Mouse (Mus musculus) limb, embryonic 14.5 days (tissue): ENCODE data around the gene Nxn. TPM values are rescaled to one million over a fixed set of nuclear protein-coding genes. Genes with fewer than 3 reads are reported as not detected.

Source experiments
- ATAC-seq: fragments of 200-750 bp; cut with Nextera tagmentation; 2 replicates; pipeline ENCODE4 v1.8.0; 2017; ENCODE audit warnings: low read depth, moderate number of reproducible peaks, moderate TSS enrichment; ENCODE audit not compliant: low FRiP score
- DNase-seq: peaks from one replicate; pipeline ENCODE4 v3.0.0-alpha.2; 2015; ENCODE audit warnings: low spot score
- H3K27ac ChIP-seq: fragments of 300-500 bp; sonication (generic); replicated peaks from 2 replicates; pipeline ENCODE4 v1.5.1; 2014; ENCODE audit warnings: low read depth, mild to moderate bottlenecking, low read length, moderate library complexity, mixed read lengths
- H3K27me3 ChIP-seq: fragments of 300-500 bp; sonication (generic); 2 replicates; pipeline ENCODE4 v1.6.1; 2014; ENCODE audit warnings: low read length, mixed read lengths; ENCODE audit not compliant: control insufficient read depth, insufficient read depth
- H3K36me3 ChIP-seq: fragments of 300-500 bp; sonication (generic); 2 replicates; pipeline ENCODE4 v1.6.1; 2014; ENCODE audit warnings: mild to moderate bottlenecking, low read length, moderate library complexity, mixed read lengths; ENCODE audit not compliant: control insufficient read depth, insufficient read depth
- H3K4me1 ChIP-seq: fragments of 300-500 bp; sonication (generic); 2 replicates; pipeline ENCODE4 v1.6.1; 2014; ENCODE audit warnings: antibody characterized with exemption, low read length, mixed read lengths; ENCODE audit not compliant: control insufficient read depth, insufficient read depth
- H3K4me2 ChIP-seq: fragments of 300-500 bp; sonication (generic); replicated peaks from 2 replicates; pipeline ENCODE4 v1.6.1; 2014; ENCODE audit warnings: low read depth, mild to moderate bottlenecking, low read length, moderate library complexity; ENCODE audit not compliant: severe bottlenecking
- H3K4me3 ChIP-seq: fragments of 300-500 bp; sonication (generic); replicated peaks from 2 replicates; pipeline ENCODE4 v1.5.1; 2014; ENCODE audit warnings: low read length
- H3K9ac ChIP-seq: fragments of 300-500 bp; sonication (generic); 2 replicates; pipeline ENCODE4 v1.6.1; 2014; ENCODE audit warnings: mild to moderate bottlenecking, low read depth, low read length, moderate library complexity; ENCODE audit not compliant: severe bottlenecking
- H3K9me3 ChIP-seq: fragments of 300-500 bp; sonication (generic); 2 replicates; pipeline ENCODE4 v1.6.1; 2016; ENCODE audit warnings: low read length; ENCODE audit not compliant: control insufficient read depth
- POLR2A ChIP-seq: fragments of 200-500 bp; IDR thresholded peaks from 2 replicates; pipeline ENCODE4 v1.8.0; 2012; ENCODE audit warnings: inconsistent platforms, mild to moderate bottlenecking, moderate library complexity, borderline replicate concordance; ENCODE audit not compliant: insufficient read depth, insufficient read length; ENCODE audit errors: extremely low read depth
- WGBS: fragments of 180-500 bp; shearing (Covaris S2); extraction: QIAGEN DNeasy Blood & Tissue Kit; methylation state at CpG from one replicate; pipeline ENCODE4 v1.1.7; 2014; 5-methylcytosine and 5-hydroxymethylcytosine counted together
- polyA plus RNA-seq, 2 experiments: library from polyadenylated mRNA; depleted of rRNA in 1 of 2; stranded (reverse) in 1 of 2; unstranded in 1 of 2; fragments of >200 nt; fragmentation: Nextera tagmentation in 1 of 2; extraction: Ambion mirVana in 1 of 2; gene quantifications; 2 replicates each; pipeline versions ENCODE4 v1.2.1 to v1.2.3; 2012 to 2014

The Nxn gene
- polyA plus RNA-seq, 2 experiments, result 69.9 to 78.1 TPM

DNA sequence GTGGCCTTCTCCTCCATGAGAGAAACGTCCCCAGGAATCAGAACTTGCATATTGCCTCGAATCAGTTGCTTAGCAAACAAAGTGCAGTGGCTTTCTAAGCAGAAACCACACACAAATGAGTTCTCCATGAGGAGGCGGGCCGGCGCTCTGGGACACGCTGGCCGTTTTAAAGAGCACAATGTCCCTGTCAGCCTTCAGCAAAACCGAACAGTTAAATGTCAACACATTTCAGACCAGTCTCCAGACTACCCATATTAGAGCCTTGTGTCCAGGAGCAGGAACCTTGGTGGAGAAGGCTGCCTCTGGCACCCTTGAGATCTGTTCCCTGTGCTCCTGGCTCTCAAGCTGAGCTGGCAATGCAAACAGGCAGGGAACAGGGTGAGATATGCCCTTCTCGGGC lies 101.7 kb downstream of the Nxn start:
- 53% methylated on average over 9 of the region's 9 CpGs for WGBS
- H3K4me2 ChIP-seq, result no peak overlapping the region
- no peak for DNase-seq
- no peak overlapping the region for H3K9ac ChIP-seq
- no peaks in the 10 kb centered on the region for H3K27me3 ChIP-seq
- no peaks in the 10 kb centered on the region for H3K36me3 ChIP-seq
- H3K27ac ChIP-seq, result 0 out of 2 replicates have a peak overlapping the region, but pooled peaks have one; percentile 33
- peaks cover 87% of the 10 kb centered on the region for H3K4me1 ChIP-seq
- no peak overlapping the region for H3K4me3 ChIP-seq
- no peak for TF ChIP-seq POLR2A
- no peaks in the 10 kb centered on the region for H3K9me3 ChIP-seq
- no peak for ATAC-seq

- no peak for DNase-seq
- Histone ChIP-seq H3K4me3 (no peak overlapping the region), H3K9ac (no peak overlapping the region), H3K36me3 (no peaks in the 10 kb centered on the region), H3K4me2 (no peak overlapping the region), H3K4me1 (peaks cover 81% of the 10 kb centered on the region), H3K27me3 (no peaks in the 10 kb centered on the region), H3K9me3 (no peaks in the 10 kb centered on the region), H3K27ac (0 out of 2 replicates have a peak overlapping the region, but pooled peaks have one; percentile 19)
- ATAC-seq, result no peak
- WGBS, result 48% methylated on average over 9 of the region's 9 CpGs
- no peak for TF ChIP-seq POLR2A
Observed at GRCm38 (mm10) chr11:76294836-76295235, 104.1 kb downstream of the Nxn start.

DNA sequence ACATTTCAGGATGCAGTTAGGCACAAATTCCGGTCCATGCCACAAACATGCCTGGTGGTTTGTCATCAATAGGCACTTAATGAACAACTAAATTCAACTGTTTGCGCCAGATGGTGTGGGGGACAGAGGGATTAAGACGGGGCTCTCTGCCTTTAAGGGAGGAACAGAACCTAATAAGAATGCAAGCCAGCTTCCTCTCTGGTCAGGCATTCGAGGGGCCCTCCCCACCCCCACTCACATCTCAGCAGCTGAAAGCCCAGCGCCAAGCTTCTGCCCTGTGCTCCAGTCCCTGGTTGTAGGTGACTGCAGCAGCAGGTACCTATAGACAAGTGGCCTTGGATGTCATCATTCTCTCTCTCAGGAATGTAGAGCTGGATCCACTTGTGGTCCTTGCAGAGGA lies 104.9 kb downstream of the Nxn start:
- no peak overlapping the region for H3K4me3 ChIP-seq
- no peak for DNase-seq
- no peak overlapping the region for H3K9ac ChIP-seq
- no peak overlapping the region for H3K27ac ChIP-seq
- H3K4me2 ChIP-seq, result no peak overlapping the region
- H3K36me3 ChIP-seq, result no peaks in the 10 kb centered on the region
- 36% methylated on average over 5 of the region's 5 CpGs for WGBS
- ATAC-seq, result no peak
- no peaks in the 10 kb centered on the region for H3K27me3 ChIP-seq
- peaks cover 80% of the 10 kb centered on the region for H3K4me1 ChIP-seq
- no peak for TF ChIP-seq POLR2A
- no peaks in the 10 kb centered on the region for H3K9me3 ChIP-seq

GRCm38 (mm10) chr11:76292831-76293230 lies 106.1 kb downstream of the Nxn start:
- Histone ChIP-seq H3K36me3 (no peaks in the 10 kb centered on the region), H3K27me3 (no peaks in the 10 kb centered on the region), H3K4me3 (no peak overlapping the region), H3K9ac (0 out of 2 replicates have a peak overlapping the region, but pooled peaks have one; percentile 12), H3K4me1 (peaks cover 69% of the 10 kb centered on the region), H3K4me2 (peak overlapping the region; percentile 33), H3K27ac (peak overlapping the region; percentile 34; the same call in 1 of the 2 replicates), H3K9me3 (no peaks in the 10 kb centered on the region)
- ATAC-seq (no peak), DNase-seq (no peak)
- 35% methylated on average over 6 of the region's 6 CpGs for WGBS
- no peak for TF ChIP-seq POLR2A

DNA sequence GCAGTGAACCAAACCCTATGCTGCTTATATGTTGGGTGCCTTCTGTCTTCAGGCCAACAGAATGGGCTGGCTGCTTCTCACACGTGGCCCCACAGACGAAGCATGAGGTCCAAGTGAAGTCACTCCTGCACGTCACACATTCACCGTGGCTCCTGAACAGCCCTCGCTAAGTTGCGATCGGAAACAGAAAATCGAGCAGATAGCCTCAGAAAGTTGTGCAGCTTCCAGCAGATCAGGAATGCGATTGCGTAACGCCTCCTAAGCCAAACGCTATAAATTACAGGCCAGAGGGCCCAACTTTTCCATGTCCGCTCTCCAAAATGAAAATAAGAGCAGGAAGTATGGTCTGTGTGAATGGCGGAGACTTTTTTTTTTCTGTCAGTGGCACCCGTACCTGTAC lies 106.5 kb downstream of the Nxn start:
- DNase-seq, result peak; percentile 80
- H3K4me2 ChIP-seq, result peak overlapping the region; percentile 33
- TF ChIP-seq POLR2A, result no peak

More for the DNA sequence above, 106.5 kb downstream of the Nxn start:
- H3K4me3 ChIP-seq, result no peak overlapping the region
- H3K27ac ChIP-seq, result peak overlapping the region; percentile 34; the same call in 1 of the 2 replicates
- H3K9me3 ChIP-seq, result no peaks in the 10 kb centered on the region
- no peaks in the 10 kb centered on the region for H3K36me3 ChIP-seq
- peaks cover 69% of the 10 kb centered on the region for H3K4me1 ChIP-seq
- no peaks in the 10 kb centered on the region for H3K27me3 ChIP-seq
- WGBS, result 12% methylated on average over 15 of the region's 15 CpGs
- ATAC-seq, result peak; percentile 20; the same call in 1 of the 2 replicates
- H3K9ac ChIP-seq, result 0 out of 2 replicates have a peak overlapping the region, but pooled peaks have one; percentile 12
